ENCODE assay signal across 9 mouse cellular contexts in the genomic region with DNA sequence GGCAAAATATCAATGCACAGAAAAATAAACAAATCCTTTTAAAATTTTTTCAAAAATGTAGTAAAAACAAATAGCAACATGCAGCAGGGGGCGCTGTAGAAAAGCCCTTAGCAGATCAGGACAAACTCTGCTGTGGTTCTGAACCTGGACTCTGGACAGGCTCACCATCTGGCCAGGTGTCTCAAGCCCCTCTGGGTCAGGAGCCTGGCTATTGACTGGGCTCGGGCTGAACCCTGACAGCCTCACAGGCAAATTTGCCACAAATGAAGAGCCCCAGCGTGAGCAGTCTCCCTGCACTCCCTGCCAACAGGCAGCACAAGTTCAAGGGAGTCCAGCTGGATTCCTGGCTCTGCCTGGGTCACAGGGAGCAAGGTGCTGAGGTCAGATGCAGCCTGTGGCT. TPM values are rescaled to one million over a fixed set of nuclear protein-coding genes. Genes with fewer than 3 reads are reported as not detected.
DNase-seq lines count a peak whose midpoint lies in the region; ATAC-seq lines count a peak whose summit lies in the region.
"Had no signal": no experiment of that assay in that cellular context is flagged by ENCODE, and none has a peak within 500 bp of the region (broad histone marks: within the 10 kb centered on the region; RNA-seq: fewer than 3 reads in every experiment).

No protein-coding gene starts in this region.

- 0 out of 2 replicates have a peak, but pooled peaks cover 4% of the 10 kb centered on the region for H3K27me3 ChIP-seq in kidney, embryonic 15.5 days
- H3K27me3 ChIP-seq in embryonic facial prominence, embryonic 10.5 days (replicated peaks; ENCODE audit: low read depth, poor library complexity, severe bottlenecking) = no peaks in the 10 kb centered on the region
- H3K27me3 ChIP-seq in limb, embryonic 10.5 days (ENCODE audit: low read depth, poor library complexity, severe bottlenecking) = no peaks in the 10 kb centered on the region
- H3K27me3 ChIP-seq: embryonic facial prominence, embryonic 12.5 days had no signal

- H3K4me1 ChIP-seq in kidney, embryonic 15.5 days = peaks cover 9% of the 10 kb centered on the region
- H3K4me1 ChIP-seq in embryonic facial prominence, embryonic 10.5 days = peaks cover 32% of the 10 kb centered on the region
- H3K4me1 ChIP-seq in limb, embryonic 10.5 days = peaks cover 20% of the 10 kb centered on the region

- no peaks in the 10 kb centered on the region for H3K9me3 ChIP-seq in kidney, embryonic 15.5 days (replicated peaks)
- no peaks in the 10 kb centered on the region for H3K9me3 ChIP-seq in embryonic facial prominence, embryonic 10.5 days
- H3K9me3 ChIP-seq in limb, embryonic 10.5 days (replicated peaks) = no peaks in the 10 kb centered on the region
- H3K9me3 ChIP-seq: embryonic facial prominence, embryonic 12.5 days had no signal

- H3K27ac ChIP-seq in kidney, embryonic 15.5 days = no peak overlapping the region
- H3K27ac ChIP-seq in embryonic facial prominence, embryonic 10.5 days (replicated peaks) = no peak overlapping the region; the same call in 1 of the 2 replicates
- no peak overlapping the region for H3K27ac ChIP-seq in limb, embryonic 10.5 days
- H3K27ac ChIP-seq: embryonic facial prominence, embryonic 12.5 days had no signal

- H3K4me2 ChIP-seq in kidney, embryonic 15.5 days = no peak overlapping the region
- H3K4me2 ChIP-seq: embryonic facial prominence, embryonic 12.5 days had no signal

- H3K36me3 ChIP-seq in kidney, embryonic 15.5 days = no peaks in the 10 kb centered on the region
- H3K36me3 ChIP-seq in embryonic facial prominence, embryonic 10.5 days (replicated peaks) = no peaks in the 10 kb centered on the region
- no peaks in the 10 kb centered on the region for H3K36me3 ChIP-seq in limb, embryonic 10.5 days
- H3K36me3 ChIP-seq: embryonic facial prominence, embryonic 12.5 days had no signal

- no peak overlapping the region for H3K9ac ChIP-seq in kidney, embryonic 15.5 days
- H3K9ac ChIP-seq: embryonic facial prominence, embryonic 12.5 days had no signal

- no peak for ATAC-seq in kidney, embryonic 15.5 days (replicated peaks; ENCODE audit: low FRiP score)
- no peak for ATAC-seq in monocyte, adult 5-6 weeks (replicated peaks; ENCODE audit: insufficient number of reproducible peaks, low FRiP score, low TSS enrichment, poor library complexity, severe bottlenecking)

- peak; percentile 41 for DNase-seq in kidney, adult 11 months
- DNase-seq in CD4-positive helper T cell, adult 2 months (ENCODE audit: low read depth, low spot score) = peak; percentile 59
- DNase-seq in ZHBTc4 (ENCODE audit: low read depth, low spot score) = peak; percentile 43
- DNase-seq in embryonic facial prominence, embryonic 10.5 days (ENCODE audit: low spot score) = peak; percentile 41
- DNase-seq in limb, embryonic 10.5 days (ENCODE audit: low spot score) = peak; percentile 41
- DNase-seq in spleen, postnatal 36 days (ENCODE audit: low spot score in 2 of 2) = peak; percentile 24 to 26

- 24% methylated on average over 3 of the region's 3 CpGs for WGBS in kidney, embryonic 15.5 days
- WGBS in embryonic facial prominence, embryonic 10.5 days = 16% methylated on average over 3 of the region's 3 CpGs
- WGBS in limb, embryonic 10.5 days = 15% methylated on average over 3 of the region's 3 CpGs

- no peak overlapping the region for H3K4me3 ChIP-seq in kidney, embryonic 15.5 days (replicated peaks)
- no peak overlapping the region for H3K4me3 ChIP-seq in embryonic facial prominence, embryonic 10.5 days
- H3K4me3 ChIP-seq in limb, embryonic 10.5 days = no peak overlapping the region
- H3K4me3 ChIP-seq: embryonic facial prominence, embryonic 12.5 days had no signal

RNA-seq across cellular contexts. Expression of a gene that starts 20.0 kb away (rescaled TPM):
- 40.0 and 43.8 TPM in 2 replicates for polyA plus RNA-seq in kidney, embryonic 15.5 days (2015; fragmentation: Nextera tagmentation; extraction: Ambion mirVana)
- 6.8 and 7.0 TPM in 2 replicates for polyA plus RNA-seq in embryonic facial prominence, embryonic 10.5 days (2016; fragmentation: Nextera tagmentation; extraction: Ambion mirVana)
- polyA plus RNA-seq in limb, embryonic 10.5 days (2016; fragmentation: Nextera tagmentation; extraction: Ambion mirVana) = 4.1 and 7.5 TPM in 2 replicates
- total RNA-seq in monocyte, adult 5-6 weeks (2017) = 28.8 to 34.7 TPM (median 33.1 TPM) in 3 replicates

RNA-seq across cellular contexts. Expression of a gene that starts 36.0 kb away (rescaled TPM):
- polyA plus RNA-seq in kidney, embryonic 15.5 days (2015; fragmentation: Nextera tagmentation; extraction: Ambion mirVana) = 12.1 and 13.5 TPM in 2 replicates
- polyA plus RNA-seq in embryonic facial prominence, embryonic 10.5 days (2016; fragmentation: Nextera tagmentation; extraction: Ambion mirVana) = 11.3 and 13.3 TPM in 2 replicates
- polyA plus RNA-seq in limb, embryonic 10.5 days (2016; fragmentation: Nextera tagmentation; extraction: Ambion mirVana) = 11.2 and 13.3 TPM in 2 replicates
- total RNA-seq in monocyte, adult 5-6 weeks (2017) = 9.6 to 28.7 TPM (median 14.5 TPM) in 3 replicates
